Mouse (Mus musculus): ENCODE measurements at regions not wholly inside any gene's neighbourhood (a gene's known extent, or its start where the extent isn't known, plus 50 kb on each side); places are given as distances from the start of the nearest gene placed in this dataset.

DNA sequence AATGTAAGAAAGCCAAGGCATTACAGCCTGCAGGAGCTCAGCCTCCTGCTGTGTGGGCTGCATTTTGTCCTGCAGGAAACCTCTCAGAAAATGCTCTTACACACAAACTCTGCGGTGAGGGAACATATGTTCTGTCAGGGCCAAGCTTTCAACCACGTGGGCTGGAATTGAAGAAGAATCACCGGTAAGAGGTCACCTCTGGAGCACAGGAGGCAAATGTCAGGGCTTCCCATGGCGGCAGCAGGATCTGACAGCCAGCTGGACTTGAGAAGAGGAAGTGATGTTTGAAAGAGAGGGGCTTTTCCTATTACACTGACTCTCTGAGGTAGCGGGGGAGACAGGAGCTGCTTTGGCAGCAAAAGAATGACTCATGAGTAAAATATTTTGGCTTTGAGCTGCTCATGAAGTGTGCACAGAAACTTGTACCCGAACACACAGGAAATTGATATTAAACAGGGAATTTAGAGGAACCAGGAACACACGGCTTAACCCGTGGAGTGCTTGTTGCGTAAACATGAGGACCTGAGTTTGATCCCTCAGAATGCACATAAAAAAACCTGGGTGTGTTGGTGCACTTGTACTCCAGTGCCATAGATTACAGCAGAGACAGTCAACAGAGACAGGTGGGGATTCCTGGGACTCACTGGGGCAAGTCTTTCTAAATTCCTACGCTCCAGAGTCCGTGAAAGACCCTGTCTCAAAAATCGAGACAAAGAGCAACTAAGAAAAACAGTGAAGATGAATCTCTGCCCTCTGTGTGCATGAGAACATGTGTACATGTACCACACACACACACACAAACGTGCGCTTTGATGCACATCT lies 848.1 kb upstream of the A1bg start:
- DNase-seq (ENCODE audit: extremely low spot score in 1 of 2, low spot score in 1 of 2): peak in 1 of 2 experiments; percentile 41

DNA sequence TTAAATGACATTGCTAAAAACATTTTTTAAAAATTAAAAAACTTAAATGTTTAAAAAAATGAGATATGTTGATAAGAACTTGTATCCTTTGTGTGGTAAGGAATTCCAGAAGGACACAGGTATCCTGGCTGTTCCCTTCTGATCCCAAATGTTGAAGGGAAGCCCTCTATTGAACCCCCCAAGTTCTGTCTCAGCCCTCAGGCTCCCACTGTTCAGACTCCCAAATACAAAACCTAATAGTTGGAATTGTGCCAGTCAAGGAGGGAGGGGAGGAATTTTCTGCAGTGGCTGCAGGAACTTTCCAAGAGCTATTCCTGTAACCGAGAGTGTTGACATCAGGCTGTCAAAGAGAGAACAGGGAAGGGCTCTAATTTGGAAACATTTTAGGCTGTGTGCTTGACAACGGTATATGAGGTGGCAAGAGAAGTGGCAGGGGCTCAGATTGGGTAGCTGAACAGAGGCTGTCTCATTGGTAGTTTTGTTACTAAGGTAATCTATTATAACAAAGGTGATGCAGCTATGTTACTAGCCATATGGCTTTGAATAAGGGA lies 843.8 kb upstream of the A1bg start:
- peak; percentile 14 to 25 for DNase-seq (ENCODE audit: extremely low spot score in 1 of 2, low spot score in 1 of 2)

DNA sequence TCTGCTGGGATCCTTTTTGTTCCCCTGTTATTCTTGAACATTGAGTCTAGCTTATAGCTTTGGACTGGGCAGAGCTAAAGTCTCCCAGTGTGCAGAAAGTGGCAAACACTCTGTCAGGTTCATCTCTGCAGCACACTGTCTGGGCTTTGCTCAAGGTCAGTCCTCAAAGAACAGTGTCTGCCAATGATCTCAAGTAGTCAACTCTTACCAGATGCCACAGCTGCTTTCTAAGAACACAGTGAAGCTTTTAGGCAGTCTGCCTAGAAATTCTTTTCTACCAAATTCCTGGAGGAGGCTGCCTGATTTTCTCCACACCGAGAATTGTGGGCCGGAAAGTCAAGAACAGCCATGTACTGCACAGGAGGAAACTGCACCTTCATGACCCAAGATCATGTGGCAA lies 831.0 kb upstream of the A1bg start:
- peak; percentile 5 to 41 for DNase-seq (ENCODE audit: extremely low spot score in 1 of 2, low spot score in 1 of 2)

DNA sequence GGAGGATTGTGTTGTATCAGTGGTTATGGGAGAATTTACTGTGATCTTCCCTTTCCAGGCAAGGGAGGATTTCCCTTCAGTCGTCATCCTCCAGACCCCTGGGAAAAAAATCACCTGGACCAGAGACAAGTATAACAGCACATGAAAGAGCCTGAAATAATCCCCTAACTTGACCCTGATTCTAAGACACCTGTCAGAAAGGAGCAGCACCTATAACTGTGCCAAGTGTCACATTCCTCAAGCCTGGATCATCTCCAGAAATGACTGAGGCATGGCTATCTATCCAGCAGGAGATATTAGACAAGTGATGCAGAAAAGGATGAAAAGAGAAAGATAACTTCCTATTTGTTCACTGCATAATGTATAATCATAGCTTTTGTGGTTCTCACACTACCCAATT lies 800.9 kb upstream of the A1bg start:
- no peak for DNase-seq (ENCODE audit: extremely low spot score in 1 of 2, low spot score in 1 of 2)

DNA sequence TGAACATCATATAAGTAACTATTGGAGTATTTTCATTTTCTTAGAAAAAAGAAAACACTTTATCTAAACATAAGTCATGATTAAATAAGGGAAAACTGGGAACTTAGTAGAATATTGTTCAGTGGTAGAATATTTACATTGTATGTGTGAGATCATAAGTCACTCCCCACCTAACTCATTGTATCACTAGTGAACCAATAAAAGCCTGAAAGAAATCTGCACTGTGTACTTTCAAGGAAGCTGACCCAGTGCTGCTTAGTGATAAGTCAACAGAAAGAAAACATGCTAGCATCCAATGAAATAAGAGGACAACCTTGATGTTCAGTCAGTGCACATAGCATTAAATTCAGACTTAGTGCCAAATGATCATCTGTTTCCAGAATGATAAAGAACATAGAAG lies 795.7 kb upstream of the A1bg start:
- no peak for DNase-seq (ENCODE audit: extremely low spot score in 1 of 2, low spot score in 1 of 2)

DNA sequence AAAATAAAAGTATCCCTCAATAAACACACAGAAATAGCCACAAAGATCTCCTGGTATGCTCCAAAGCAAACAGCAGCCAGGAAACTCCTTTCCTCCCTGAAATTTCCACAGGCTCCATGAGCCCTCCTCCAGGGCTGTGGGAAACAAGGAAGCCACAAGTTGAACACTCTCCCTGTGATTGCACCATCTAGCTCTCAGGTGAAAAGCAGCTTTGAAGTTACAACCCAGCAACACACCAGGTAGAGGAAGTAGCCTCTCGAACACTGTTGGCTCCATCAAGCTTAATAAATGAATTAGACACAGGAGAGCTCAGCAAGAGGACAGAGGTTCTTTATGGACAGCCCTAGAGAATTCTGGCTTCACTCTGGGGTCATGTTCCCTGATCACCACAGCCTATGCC lies 794.4 kb upstream of the A1bg start:
- DNase-seq (ENCODE audit: extremely low spot score in 1 of 2, low spot score in 1 of 2): no peak

DNA sequence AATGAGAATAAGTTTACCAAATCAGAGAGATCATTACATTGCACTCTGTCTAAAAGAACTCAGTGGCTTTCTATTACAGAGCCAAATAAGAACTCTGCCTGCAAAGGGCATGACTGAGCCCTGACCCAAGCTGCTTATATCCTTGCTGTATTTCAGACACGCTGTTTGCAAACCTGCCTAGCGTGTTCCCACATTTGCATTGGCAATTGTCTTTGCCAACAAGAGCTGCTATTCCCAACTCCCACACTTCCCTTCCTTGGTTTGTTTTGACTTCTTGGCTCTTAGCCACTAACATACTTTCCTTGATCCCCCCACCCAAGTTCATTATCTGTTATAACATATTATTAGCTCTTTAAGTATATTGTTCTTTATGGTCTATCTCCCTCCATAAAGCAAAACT lies 791.1 kb upstream of the A1bg start:
- no peak for DNase-seq (ENCODE audit: extremely low spot score in 1 of 2, low spot score in 1 of 2)

DNA sequence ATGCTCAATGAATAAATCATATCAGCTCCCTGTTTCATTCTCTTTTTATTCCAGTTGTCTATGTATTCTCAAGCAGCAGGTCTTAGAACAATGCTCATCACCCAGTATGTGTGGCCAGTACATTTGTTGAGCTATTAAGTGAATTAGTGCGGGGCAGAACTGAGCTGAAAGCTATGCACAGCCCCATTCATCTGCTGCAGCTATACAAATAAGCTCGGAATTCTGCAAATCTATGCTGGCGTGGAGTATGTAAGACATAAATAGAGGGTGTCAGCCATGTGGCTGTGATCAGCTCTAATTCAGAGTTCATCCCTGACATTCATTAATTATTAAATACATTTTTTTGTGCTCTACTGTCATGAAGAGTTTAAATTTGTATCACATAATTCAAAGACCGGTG lies 786.1 kb upstream of the A1bg start:
- no peak for DNase-seq (ENCODE audit: extremely low spot score in 1 of 2, low spot score in 1 of 2)

DNA sequence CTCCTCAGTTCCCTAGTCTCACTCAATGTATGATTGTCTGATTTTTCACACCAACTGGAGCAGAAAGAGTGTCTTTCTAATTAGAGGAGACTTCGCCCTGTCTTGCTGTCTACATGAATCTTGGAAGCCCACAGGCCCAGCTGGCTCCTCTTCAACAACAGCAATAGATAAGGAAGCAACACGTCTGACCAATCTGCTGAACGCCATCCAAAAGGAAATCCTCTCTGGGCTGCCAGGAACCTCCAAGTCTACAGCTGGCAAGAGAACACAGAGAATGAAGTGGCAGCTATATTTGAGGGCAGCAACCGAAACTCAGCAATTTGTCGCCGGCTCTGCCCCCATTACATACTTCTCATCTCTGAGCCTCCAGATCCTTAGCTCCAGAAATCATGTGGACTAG lies 785.1 kb upstream of the A1bg start:
- DNase-seq (ENCODE audit: extremely low spot score in 1 of 2, low spot score in 1 of 2): peak; percentile 14 to 43

DNA sequence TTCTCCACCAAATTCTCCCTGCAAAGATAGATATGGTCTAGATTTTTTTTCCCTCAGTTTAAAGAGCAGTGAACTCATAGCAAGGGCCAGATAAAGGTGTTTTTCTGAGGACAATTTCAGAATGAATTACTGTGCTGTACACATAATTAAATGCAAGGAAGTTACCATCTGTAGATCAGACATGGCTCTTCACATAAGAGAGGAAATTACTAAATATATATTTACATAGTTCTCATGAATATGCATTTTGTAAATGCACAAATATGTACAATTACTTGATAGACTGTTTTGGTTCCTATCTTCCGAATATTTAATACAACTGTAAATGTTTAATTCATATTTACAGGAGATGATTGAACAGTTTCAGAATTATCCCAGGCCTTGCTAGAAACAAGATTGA lies 769.9 kb upstream of the A1bg start:
- no peak for DNase-seq (ENCODE audit: extremely low spot score in 1 of 2, low spot score in 1 of 2)

DNA sequence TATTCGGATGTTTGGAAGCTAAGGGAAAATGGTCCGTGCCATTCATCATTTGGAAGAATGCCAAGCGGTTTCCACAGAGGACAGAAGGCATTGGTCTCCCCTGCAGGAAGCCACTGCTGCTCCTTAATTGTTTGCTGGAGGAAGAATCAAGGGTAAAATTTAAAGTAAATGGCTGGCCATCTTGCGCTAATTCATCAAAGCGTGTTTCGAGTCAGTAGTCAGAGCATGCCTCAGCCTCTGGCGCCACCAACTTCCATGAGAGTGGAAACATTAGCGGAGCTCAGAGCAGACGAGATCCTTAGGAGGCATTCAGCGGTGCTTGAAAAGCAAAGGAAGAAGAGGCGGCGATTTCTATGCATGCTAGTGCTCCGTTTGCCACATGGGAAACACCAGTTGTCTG lies 767.6 kb upstream of the A1bg start:
- peak; percentile 10 to 52 for DNase-seq (ENCODE audit: extremely low spot score in 1 of 2, low spot score in 1 of 2)

DNA sequence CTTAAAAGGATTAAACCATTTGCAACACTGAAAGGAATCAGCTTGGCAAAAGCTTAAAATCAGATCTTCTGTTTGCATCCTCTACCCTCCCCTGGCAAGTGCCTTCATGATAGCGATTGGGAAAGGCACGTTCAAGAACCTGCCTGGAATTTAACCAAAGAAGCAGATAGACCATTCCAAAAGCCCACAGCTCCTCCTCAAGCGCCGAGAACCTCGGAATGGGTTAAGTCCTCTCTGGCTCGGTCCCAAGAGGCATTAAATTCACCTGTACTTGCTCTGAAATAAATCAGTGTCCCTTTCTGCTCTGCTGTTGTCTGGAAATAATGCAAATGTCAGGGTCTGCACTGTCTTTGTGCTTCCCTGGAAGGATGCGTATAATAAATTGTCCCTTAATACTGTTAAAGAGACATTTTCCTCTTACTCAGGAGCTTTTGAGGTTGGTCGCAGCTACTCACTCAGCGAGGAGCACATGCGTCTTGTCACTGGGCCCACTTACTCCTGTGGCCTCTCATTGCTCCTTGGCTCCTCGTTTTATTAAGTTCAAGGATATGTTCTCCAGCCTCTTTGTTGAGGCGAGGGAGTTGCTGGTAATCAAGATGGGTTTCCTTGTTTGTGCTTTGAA lies 767.1 kb upstream of the A1bg start:
- DNase-seq (ENCODE audit: extremely low spot score in 1 of 2, low spot score in 1 of 2): no peak

DNA sequence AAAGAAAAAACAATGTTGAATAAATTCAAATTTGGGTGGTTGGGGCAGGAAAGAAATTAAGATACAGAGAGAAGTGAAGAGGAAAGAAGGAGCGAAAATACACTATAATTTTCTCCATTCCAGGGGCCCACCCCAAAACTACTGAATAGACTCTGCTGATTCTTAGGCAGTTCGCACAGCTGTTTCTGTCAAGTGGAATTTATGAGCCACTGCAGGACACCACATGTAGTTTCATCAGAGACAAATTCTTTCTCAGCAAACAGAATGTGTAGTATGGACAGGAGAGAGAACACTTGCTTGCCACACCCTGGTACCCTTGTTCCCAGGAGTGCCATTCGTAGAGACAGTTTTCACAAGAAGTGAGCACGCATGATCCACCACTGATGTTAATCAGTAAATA lies 760.2 kb upstream of the A1bg start:
- DNase-seq (ENCODE audit: extremely low spot score in 1 of 2, low spot score in 1 of 2): no peak

DNA sequence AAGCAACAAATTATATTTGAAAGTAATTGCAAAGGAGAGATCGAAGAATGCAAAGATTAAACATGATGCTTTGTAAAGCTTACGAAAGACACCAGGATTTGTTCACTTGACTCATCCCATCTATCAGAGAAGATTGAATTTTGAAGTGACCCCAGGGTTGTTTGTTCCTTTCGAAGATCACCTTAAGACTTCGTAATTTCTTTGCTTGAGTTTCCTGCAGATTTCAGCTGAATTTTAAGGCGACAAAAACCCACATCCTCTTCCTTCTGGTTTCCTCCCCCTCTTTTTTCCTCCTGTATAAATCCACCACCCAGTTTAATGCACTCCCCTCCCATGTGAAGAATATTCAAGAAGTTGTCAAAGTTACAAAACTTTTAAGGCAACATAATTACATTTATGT lies 747.7 kb upstream of the A1bg start:
- no peak for DNase-seq (ENCODE audit: extremely low spot score in 1 of 2, low spot score in 1 of 2)

DNA sequence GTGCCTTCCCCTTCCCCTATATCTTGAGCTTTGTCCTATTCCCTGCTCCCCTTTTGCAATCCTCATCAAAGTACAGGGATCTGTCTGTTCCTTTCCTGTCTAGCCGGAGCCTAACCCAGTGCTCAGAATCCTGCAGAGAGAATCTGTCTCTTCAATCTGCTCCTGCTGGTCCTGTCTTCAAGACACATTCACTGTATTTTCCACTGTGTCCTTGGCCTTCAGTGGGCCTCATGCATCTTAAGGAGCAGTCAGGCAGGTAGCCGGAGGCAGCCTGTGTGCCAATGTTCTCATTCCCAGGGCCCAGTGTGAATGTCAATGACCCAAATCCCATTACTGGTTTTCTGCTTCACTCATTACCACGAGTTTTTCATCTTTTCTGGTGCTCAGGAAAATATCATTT lies 737.8 kb upstream of the A1bg start:
- no peak for DNase-seq (ENCODE audit: extremely low spot score in 1 of 2, low spot score in 1 of 2)

DNA sequence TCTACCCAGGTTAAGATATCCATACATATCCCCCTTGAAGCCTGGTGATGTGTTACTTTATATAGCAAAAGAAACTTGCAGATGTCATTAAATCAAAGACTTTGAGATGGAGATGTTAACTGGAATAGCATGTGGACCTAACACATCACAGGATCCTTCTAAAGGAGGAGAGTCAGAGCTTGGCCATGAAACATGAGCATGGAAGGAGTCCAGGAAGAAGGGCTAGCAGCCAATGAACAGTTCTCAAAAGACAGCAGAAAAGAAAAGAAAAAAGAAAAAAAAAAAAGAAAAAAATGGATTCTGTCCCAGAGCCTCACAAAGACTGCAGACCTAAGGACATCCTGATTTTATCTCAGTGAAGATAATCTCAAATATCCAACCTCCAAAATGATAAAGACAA lies 734.1 kb upstream of the A1bg start:
- peak in 1 of 2 experiments; percentile 18 for DNase-seq (ENCODE audit: extremely low spot score in 1 of 2, low spot score in 1 of 2)

DNA sequence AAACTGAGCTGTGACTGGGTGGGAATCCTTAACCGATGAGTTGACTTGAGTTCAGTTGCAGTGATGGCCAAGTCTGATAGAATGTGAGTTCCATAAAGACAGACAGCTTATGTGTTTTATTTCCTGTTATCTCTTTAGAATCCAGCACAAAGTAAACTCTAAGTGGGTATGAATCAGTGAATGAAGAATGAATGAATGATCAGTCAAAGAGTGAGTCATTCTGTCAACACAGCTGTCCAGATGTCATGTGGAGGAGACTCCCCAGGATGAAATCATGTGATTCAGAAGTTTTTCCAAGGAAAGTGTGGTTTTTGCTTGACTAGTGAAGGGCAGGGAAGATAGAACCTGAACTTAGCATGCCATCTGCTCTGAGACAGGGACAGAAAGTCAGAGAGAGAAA lies 732.0 kb upstream of the A1bg start:
- peak in 1 of 2 experiments; percentile 4 for DNase-seq (ENCODE audit: extremely low spot score in 1 of 2, low spot score in 1 of 2)

DNA sequence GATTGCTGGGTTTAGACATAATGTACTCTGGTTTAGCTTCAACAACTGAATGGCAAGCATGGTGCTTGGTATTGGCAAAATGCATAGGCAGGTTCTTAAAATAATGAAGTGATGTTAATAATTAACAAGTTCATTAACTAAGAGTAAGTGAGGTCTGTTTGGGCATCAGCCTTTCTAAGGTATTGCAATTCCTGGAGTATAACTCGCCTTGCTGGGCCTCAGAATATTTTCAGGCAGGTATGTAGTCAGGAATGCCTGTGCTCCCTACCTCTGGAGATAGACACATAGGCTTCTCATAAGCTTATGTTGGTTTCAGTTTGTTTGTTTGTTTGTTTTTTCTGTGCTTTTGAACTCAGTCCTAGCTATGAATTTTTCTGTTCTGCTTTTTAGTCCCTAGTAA lies 731.0 kb upstream of the A1bg start:
- DNase-seq (ENCODE audit: extremely low spot score in 1 of 2, low spot score in 1 of 2): no peak

DNA sequence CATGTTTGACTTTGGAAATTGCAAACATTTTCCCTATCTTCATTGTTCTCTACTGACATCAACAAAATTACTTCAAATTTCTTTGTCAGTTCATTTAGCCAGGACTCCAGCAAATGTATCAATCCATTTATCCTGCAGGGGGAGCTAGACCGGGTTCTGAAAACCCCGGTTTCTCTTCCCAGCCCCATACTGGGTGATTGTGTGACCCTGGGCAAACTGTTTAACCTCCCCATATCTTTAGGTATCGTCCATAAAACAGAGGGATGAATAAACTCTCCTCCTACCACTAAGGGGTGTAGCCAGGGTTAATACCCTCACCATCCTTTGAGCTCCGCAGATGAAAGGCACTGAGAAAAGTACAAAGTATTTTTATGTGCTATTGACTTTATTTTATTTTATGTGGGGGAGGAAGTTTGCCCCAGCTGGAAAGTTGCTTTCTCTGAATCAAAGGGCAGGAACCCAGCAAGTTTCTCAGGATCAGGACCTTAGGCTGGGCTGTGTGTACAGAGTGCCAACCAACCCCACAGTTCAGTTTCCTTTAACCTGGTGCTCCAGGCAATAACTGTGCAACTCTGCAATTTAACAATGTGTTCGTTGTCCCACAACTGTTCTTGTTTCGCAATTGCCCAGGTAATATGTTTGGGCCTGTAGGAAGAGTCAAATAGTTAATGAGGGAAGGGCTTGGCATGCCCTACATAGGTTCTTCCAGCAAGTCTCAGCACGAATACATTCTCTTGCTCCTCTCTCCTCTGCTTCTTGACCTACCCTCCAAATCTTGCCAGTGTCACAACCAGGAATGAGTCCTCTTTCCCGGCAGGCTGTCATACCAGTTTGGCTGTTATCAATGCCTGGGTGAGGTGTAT lies 696.1 kb upstream of the A1bg start:
- DNase-seq (ENCODE audit: extremely low spot score in 1 of 2, low spot score in 1 of 2): no peak

DNA sequence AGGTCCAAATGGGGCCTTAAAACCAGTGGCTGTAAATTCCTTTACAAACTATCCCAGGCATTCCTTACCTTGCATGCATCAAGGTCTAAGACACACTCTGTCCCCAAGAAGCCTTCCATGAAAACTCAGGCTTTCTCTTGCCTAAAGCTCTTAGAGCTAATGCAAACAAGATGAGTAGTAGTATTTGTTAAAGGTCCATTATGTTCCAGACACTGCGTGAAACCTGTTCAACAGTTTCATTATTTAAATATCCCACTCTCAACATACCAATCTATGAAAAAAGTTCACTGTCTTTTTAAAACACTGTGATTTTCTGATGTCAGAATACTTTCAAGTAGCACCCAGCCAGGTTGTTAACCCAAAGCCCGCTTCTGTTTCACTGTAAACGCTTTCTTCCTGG lies 687.9 kb upstream of the A1bg start:
- no peak for DNase-seq (ENCODE audit: extremely low spot score in 1 of 2, low spot score in 1 of 2)

DNA sequence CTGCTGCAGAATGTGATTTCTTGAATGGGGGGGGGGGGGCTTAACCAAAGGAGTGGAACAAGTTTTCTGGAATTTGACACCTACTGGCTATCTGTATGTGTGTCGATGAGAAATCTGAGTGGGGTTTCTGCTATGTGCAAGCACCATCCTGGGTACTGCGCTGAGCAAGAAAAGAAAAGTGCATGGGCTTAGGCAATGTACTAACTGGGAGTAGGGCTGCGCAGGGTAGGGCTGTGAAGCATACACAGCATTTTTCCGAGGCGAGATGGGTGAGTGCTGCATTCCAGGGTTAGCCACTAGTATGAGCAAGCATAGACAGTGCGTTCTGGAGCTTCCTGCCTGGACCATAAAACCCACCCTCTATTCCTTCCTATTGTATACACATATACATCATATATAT lies 686.8 kb upstream of the A1bg start:
- DNase-seq (ENCODE audit: extremely low spot score in 1 of 2, low spot score in 1 of 2): no peak

Measured in frontal cortex, adult 2 months (tissue).